Mouse (Mus musculus) small intestine, adult 2 months (tissue): ENCODE data around the gene Camk2b.
"Not testable (repeated sequence)": the region's sequence is repeated elsewhere in the genome, so short reads cannot be mapped to it uniquely, and the experiment has no call there.

ENCODE experiments used
- CTCF ChIP-seq: fragments of 200-500 bp; IDR thresholded peaks from 2 replicates; pipeline ENCODE4 v1.5.1; 2012; ENCODE audit warnings: low read depth, mild to moderate bottlenecking, control low read depth, inconsistent platforms, low read length, moderate library complexity, mixed read lengths; ENCODE audit not compliant: insufficient replicate concordance, insufficient read length; ENCODE audit errors: extremely low read depth
- POLR2A ChIP-seq: fragments of 200-500 bp; IDR thresholded peaks from 2 replicates; pipeline ENCODE4 v1.6.1; 2012; ENCODE audit warnings: low read depth, mild to moderate bottlenecking, control low read depth, inconsistent platforms, low read length, moderate library complexity

DNA sequence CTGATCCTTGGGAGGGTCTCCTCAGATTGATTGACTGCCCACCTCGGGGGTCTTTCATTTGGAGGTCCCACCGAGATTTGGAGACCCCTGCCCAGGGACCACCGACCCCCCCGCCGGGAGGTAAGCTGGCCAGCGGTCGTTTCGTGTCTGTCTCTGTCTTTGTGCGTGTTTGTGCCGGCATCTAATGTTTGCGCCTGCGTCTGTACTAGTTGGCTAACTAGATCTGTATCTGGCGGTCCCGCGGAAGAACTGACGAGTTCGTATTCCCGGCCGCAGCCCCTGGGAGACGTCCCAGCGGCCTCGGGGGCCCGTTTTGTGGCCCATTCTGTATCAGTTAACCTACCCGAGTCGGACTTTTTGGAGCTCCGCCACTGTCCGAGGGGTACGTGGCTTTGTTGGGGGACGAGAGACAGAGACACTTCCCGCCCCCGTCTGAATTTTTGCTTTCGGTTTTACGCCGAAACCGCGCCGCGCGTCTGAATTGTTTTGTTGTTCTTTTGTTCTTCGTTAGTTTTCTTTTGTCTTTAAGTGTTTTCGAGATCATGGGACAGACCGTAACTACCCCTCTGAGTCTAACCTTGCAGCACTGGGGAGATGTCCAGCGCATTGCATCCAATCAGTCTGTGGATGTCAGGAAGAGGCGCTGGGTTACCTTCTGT lies 59.7 kb downstream of the Camk2b start:
- not testable (repeated sequence) for TF ChIP-seq POLR2A, CTCF
